Mouse (Mus musculus) left cerebral cortex, postnatal 14 days (tissue): ENCODE results near the gene Pdzd2. TPM values are rescaled to one million over a fixed set of nuclear protein-coding genes. Genes with fewer than 3 reads are reported as not detected.
A peak's percentile ranks its signal among the peaks of the same experiment; 100 is the strongest.

Experiments used
- DNase-seq, 2 experiments: peaks; one replicate each; pipeline ENCODE4 v3.0.0; 2021 to 2022; ENCODE audit warnings: low spot score in 2 of 2, mixed read lengths in 1 of 2
- intact Hi-C: fragments of 180-260 bp; cut with DNase I; formaldehyde crosslinking; loops from one replicate; pipeline ENCODE4 v1.15.1; 2025
- total RNA-seq, 2 experiments: library from RNA; stranded (reverse); gene quantifications; 2 replicates each; pipeline ENCODE4 v1.2.3; 2021

Gene Pdzd2
- total RNA-seq, 2 experiments from 2014 or later = 81.5 to 91.1 TPM

- intact Hi-C loops = no loop called here
- no peak for DNase-seq
Observed at GRCm38 (mm10) chr15:12553211-12553610, 186.5 kb downstream of the Pdzd2 start.

DNA sequence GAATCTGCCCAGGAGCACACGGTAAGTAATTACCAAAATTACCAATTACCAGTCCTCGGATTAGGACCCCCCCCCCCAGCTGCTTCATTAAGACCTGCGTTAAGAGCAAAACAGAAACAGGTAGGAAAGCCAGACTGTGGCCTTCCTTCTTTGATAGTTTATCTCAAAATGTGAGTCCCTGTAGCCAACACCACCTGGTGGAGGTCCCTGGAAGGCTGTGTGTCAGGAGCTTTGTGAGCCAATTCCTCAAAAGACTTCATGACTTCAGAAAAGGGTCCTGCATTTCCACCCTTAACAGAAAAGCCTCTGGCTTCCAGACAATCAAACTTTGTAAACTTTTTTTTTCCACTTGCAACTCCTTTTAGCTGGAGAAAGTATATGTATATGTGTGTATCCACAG, 188.8 kb downstream of the Pdzd2 start:
- no peak for DNase-seq
- intact Hi-C loops = no loop called here

DNA sequence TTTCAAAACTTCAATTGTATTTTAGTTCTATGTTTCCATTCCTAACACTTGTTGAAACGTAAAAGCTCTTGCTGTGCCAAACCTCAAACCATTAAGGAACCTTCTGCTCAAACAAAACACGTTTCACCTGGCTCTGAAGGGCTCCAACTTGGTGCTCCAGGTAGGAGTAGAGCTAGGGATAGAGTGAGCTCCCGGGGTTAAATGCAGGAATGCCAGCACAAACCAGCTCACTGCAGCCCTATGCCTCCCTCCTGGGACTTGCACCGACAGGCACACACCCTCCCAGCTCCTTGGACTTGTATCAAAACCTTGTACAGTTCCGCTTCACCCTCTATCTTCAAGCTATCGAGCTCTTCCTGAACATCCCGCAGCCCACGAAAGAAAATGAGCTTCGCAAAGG, 189.3 kb downstream of the Pdzd2 start:
- no peak for DNase-seq
- intact Hi-C loops = no loop called here

- no peak for DNase-seq
- intact Hi-C loops = no loop called here
Observed at GRCm38 (mm10) chr15:12549919-12550305, 189.8 kb downstream of the Pdzd2 start.

GRCm38 (mm10) chr15:12549271-12549918, 190.3 kb downstream of the Pdzd2 start:
- no peak for DNase-seq
- intact Hi-C loops = no loop called here

DNA sequence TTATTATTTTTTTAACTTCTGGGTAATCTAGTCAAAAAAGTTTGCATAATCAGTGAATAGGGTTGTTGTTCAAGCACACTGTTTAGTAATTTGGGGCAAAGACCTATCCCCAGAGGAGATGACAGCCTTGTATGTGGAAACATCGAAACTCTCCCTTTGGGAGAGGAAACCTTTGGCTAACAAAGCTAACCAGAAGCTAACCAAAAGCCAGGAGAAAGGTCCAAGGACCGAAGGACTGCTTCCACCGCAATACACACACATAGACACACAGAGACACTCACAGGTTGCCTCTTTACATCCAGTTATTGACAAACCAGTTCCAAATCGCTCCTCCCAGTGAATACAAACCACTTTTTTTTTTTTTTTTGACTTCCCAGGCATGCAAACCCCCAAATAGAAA, 191.0 kb downstream of the Pdzd2 start:
- intact Hi-C loops = no loop called here
- no peak for DNase-seq

DNA sequence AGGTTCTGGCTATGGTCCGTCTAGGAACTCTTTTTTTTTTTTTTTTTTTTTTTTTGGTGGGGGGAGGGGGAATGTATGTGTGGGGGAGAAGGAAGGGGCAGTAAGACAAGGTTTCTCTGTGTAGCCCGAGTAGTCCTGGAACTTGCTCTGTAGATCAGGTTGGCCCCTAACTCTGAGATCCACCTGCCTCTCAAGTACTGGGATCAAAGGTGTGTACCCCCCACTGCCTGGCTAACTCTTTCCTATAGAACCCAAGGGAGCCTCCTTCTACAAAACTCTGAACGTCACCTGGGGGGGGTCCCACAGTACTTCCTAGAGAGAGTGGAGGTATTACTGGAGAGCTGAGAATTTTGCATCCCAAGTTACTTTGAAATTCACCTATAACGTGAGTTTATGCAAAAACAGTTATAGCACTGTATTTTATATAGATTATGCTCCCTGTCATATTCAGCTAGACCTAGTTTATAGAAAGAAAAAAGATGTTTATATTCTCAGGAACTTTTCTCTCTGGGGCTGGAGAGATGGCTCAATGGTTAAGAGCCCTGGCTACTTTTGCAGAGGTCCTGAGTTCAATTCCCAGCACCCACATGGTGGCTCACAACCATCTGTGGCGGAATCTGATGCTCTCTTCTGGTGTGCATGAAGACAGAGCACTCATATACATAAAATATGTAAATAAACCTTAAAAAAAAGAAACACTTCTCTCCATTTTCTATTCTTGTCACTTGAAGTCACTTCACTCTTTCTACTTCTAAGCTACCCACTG, 191.9 kb downstream of the Pdzd2 start:
- no peak for DNase-seq
- intact Hi-C loops = no loop called here

DNA sequence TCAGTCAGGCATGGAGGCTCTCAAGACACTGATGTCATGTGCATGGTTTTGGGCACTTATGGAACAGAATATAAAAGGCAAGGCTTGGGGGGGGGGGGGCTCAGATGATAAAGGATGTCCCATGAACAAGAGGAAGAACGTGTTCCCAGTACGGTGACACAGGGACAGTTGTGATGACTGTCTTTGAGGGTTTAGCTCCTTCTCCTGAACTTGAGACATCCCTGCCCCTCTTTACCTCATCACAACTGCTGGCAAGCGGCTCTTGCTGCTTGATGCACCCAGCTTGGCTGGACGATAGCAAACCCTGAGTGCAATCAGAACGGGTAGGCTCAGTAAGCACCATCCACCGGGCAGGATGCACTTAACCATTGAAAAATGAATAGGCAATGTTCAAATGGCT, 192.9 kb downstream of the Pdzd2 start:
- no peak for DNase-seq
- intact Hi-C loops = no loop called here

GRCm38 (mm10) chr15:12545671-12546070, 194.1 kb downstream of the Pdzd2 start:
- intact Hi-C loops = no loop called here

DNA sequence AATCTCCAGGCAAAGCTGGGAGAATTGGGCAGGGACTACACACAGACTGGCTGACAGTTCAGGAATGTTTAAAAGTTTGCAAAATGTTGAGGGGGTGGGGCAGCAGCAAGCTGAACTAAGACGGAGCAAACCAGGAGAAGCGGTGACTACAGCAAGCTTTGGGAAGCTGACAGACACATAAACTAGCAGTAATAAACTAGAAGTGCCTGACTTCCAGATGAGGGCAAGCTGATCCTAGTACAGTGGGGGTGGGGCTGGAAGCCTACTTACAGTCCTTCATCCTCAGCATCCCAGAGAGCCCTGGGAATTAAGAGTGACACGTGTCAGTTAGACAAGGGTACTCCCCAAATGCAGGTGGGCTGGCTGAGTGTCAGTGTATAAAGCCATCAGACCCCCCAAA, 194.5 kb downstream of the Pdzd2 start:
- intact Hi-C loops = no loop called here
- no peak for DNase-seq

More at GRCm38 (mm10) chr15:12545671-12546070, 194.1 kb downstream of the Pdzd2 start:
- no peak for DNase-seq

DNA sequence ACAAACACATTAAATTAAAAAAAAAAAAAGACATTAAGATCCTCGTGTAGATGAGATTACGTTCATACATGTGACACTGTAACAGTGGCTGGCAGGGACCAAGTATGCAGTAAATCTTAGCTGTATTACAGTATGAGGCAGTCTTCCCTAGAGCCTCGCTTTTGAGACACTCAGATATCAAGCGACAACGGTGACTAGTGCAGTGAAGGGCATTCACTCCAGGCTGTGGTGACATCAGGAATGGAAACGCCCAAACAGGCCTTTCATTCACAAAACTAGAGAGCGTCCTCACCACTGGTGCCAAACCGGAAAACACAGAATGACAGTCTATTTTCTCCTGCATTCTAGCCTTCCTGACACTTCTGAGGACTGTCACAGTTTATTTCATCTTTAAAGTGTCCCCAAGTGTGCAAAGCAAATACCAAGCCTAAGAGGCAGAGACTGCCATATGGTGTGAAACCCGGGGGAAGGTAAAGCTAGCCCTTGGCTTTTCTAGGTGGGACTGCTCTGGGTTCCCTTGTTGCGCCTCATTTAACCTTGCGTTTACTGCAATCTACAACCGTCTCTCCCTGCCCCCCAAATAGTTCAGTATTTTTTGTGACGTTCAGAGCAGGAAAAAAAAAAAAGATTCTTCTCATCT, 195.9 kb downstream of the Pdzd2 start:
- DNase-seq = peak in 1 of 2 experiments; percentile 12
- intact Hi-C loops = no loop called here

DNA sequence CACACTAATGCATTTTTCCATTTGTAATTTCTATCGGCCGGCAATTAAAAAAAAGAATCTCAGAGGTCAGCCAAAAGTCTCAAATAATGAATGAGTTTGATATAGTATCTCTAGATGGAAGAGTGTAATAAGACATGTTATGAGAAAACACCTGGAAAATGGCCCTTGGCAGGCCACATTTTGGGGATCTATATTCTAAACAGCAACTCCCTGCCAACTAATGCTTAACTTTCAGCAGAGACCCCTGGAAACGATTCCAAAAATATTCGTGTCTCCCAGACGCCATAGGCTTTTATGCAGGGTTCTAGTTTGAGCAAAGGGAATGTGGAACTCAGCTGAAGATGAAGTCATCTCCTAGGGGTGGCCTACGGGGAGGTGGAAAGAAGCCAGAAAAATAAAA, 197.4 kb downstream of the Pdzd2 start:
- intact Hi-C loops = no loop called here
- DNase-seq = no peak

GRCm38 (mm10) chr15:12539618-12540302, 200.0 kb downstream of the Pdzd2 start:
- intact Hi-C loops = no loop called here
- DNase-seq = no peak

GRCm38 (mm10) chr15:12533254-12533653, 206.5 kb downstream of the Pdzd2 start:
- no peak for DNase-seq

GRCm38 (mm10) chr15:12532568-12532967, 207.2 kb downstream of the Pdzd2 start:
- intact Hi-C loops = no loop called here
- no peak for DNase-seq

More at GRCm38 (mm10) chr15:12533254-12533653, 206.5 kb downstream of the Pdzd2 start:
- intact Hi-C loops = no loop called here

GRCm38 (mm10) chr15:12522810-12523209, 216.9 kb downstream of the Pdzd2 start:
- intact Hi-C loops = no loop called here
- DNase-seq = no peak

GRCm38 (mm10) chr15:12520292-12520691, 219.4 kb downstream of the Pdzd2 start:
- no peak for DNase-seq
- intact Hi-C loops = no loop called here

GRCm38 (mm10) chr15:12518370-12518973, 221.3 kb downstream of the Pdzd2 start:
- intact Hi-C loops = no loop called here
- peak in 1 of 2 experiments; percentile 9 for DNase-seq

GRCm38 (mm10) chr15:12517314-12517813, 222.4 kb downstream of the Pdzd2 start:
- intact Hi-C loops = no loop called here
- no peak for DNase-seq
